32 mouse cellular contexts compared by ENCODE assay signal in genomic region chr5:98844664-98845063, GRCm38 (mm10). TPM values are rescaled to one million over a fixed set of nuclear protein-coding genes. Genes with fewer than 3 reads are reported as not detected.
DNase-seq lines count a peak whose midpoint lies in the region; ATAC-seq and TF ChIP-seq lines count a peak whose summit lies in the region.
"Had no signal": no experiment of that assay in that cellular context is flagged by ENCODE, and none has a peak within 500 bp of the region (broad histone marks: within the 10 kb centered on the region; RNA-seq: fewer than 3 reads in every experiment).

No protein-coding gene starts in this region.

- H3K27ac ChIP-seq in lung, embryonic 16.5 days (ENCODE audit: low read length): 0 out of 2 replicates have a peak overlapping the region, but pooled peaks have one; percentile 66
- no peak overlapping the region for H3K27ac ChIP-seq in hindbrain, embryonic 10.5 days
- H3K27ac ChIP-seq: embryonic facial prominence, embryonic 10.5 days; embryonic facial prominence, embryonic 13.5 days; forebrain, embryonic 12.5 days; forebrain, embryonic 15.5 days; heart, adult 2 months; heart, embryonic 10.5 days; heart, embryonic 13.5 days; hindbrain, embryonic 12.5 days; hindbrain, embryonic 15.5 days had no signal

- TF ChIP-seq POLR2A in lung, adult 2 months (IDR thresholded peaks at IDR 0.05; ENCODE audit: borderline replicate concordance, extremely low read depth, low read depth, low read length): no peak

- H3K4me1 ChIP-seq in lung, adult 2 months (ENCODE audit: control insufficient read depth, insufficient read depth, low read length): peaks cover 2% of the 10 kb centered on the region
- H3K4me1 ChIP-seq in lung, embryonic 16.5 days (replicated peaks; ENCODE audit: control insufficient read depth, insufficient read depth, low read length): peaks cover 8% of the 10 kb centered on the region
- 0 out of 2 replicates have a peak, but pooled peaks cover 4% of the 10 kb centered on the region for H3K4me1 ChIP-seq in hindbrain, embryonic 10.5 days (replicated peaks)
- H3K4me1 ChIP-seq: embryonic facial prominence, embryonic 10.5 days; forebrain, embryonic 12.5 days; forebrain, embryonic 15.5 days; heart, embryonic 10.5 days; heart, embryonic 13.5 days; hindbrain, embryonic 12.5 days; hindbrain, embryonic 15.5 days had no signal

- H3K27me3 ChIP-seq in lung, embryonic 16.5 days (ENCODE audit: control insufficient read depth, insufficient read depth, low read depth, low read length): no peaks in the 10 kb centered on the region
- no peaks in the 10 kb centered on the region for H3K27me3 ChIP-seq in hindbrain, embryonic 10.5 days (ENCODE audit: insufficient read depth, poor library complexity, severe bottlenecking)
- H3K27me3 ChIP-seq: CH12.LX; forebrain, embryonic 12.5 days; forebrain, embryonic 15.5 days; hindbrain, embryonic 12.5 days; hindbrain, embryonic 15.5 days had no signal

- H3K9ac ChIP-seq in lung, embryonic 16.5 days (ENCODE audit: low read length): no peak overlapping the region
- H3K9ac ChIP-seq: embryonic facial prominence, embryonic 13.5 days; forebrain, embryonic 12.5 days; forebrain, embryonic 15.5 days; heart, embryonic 13.5 days; hindbrain, embryonic 12.5 days; hindbrain, embryonic 15.5 days had no signal

- no peaks in the 10 kb centered on the region for H3K36me3 ChIP-seq in lung, embryonic 16.5 days (ENCODE audit: control insufficient read depth, insufficient read depth, low read length)
- H3K36me3 ChIP-seq in hindbrain, embryonic 10.5 days: no peaks in the 10 kb centered on the region
- H3K36me3 ChIP-seq: embryonic facial prominence, embryonic 10.5 days; embryonic facial prominence, embryonic 13.5 days; forebrain, embryonic 12.5 days; forebrain, embryonic 15.5 days; G1E; heart, embryonic 10.5 days; heart, embryonic 13.5 days; hindbrain, embryonic 12.5 days; hindbrain, embryonic 15.5 days had no signal

- ATAC-seq in lung, embryonic 16.5 days (ENCODE audit: low read depth): peak; percentile 92
- ATAC-seq: forebrain, embryonic 15.5 days had no signal

- no peak for TF ChIP-seq CTCF in lung, adult 2 months (IDR thresholded peaks at IDR 0.05; ENCODE audit: insufficient read depth, low read length)

- H3K4me2 ChIP-seq in lung, embryonic 16.5 days (ENCODE audit: low read depth, low read length): no peak overlapping the region
- H3K4me2 ChIP-seq: embryonic facial prominence, embryonic 13.5 days; forebrain, embryonic 12.5 days; forebrain, embryonic 15.5 days; heart, embryonic 13.5 days; hindbrain, embryonic 12.5 days; hindbrain, embryonic 15.5 days had no signal

- DNase-seq in lung, adult 18-20 months: peak; percentile 17 to 32
- DNase-seq in lung, adult 2 months: no peak
- DNase-seq in lung, postnatal 4 days: no peak
- DNase-seq in adipocyte (ENCODE audit: low spot score): peak; percentile 40
- peak; percentile 35 for DNase-seq in lung, postnatal 36 days
- no peak for DNase-seq in testis, postnatal 10 days (ENCODE audit: low spot score)
- DNase-seq in hindbrain, embryonic 10.5 days (ENCODE audit: low spot score): no peak
- DNase-seq: adrenal gland, adult 8-10 months; adrenal gland, postnatal 25 days; B cell, adult 2 months; cerebellum, adult 11-12 months; cerebellum, adult 8-10 months; cerebellum, postnatal 10 days; cerebellum, postnatal 36 days; embryo, embryonic 11 days; gastrocnemius, postnatal 10 days; gastrocnemius, postnatal 36 days; heart, adult 2 months; heart, postnatal 14 days; heart, postnatal 4 days had no signal

- WGBS in lung, adult 2 months: 14% methylated on average over 1 of the region's 1 CpGs
- 13% methylated on average over 1 of the region's 1 CpGs for WGBS in lung, embryonic 16.5 days
- WGBS in hindbrain, embryonic 10.5 days: 87% methylated on average over 1 of the region's 1 CpGs

- H3K9me3 ChIP-seq in lung, embryonic 16.5 days (ENCODE audit: control insufficient read depth, low read length): no peaks in the 10 kb centered on the region
- H3K9me3 ChIP-seq in hindbrain, embryonic 10.5 days: no peaks in the 10 kb centered on the region
- H3K9me3 ChIP-seq: embryonic facial prominence, embryonic 10.5 days; embryonic facial prominence, embryonic 13.5 days; forebrain, embryonic 12.5 days; forebrain, embryonic 15.5 days; heart, embryonic 10.5 days; heart, embryonic 13.5 days; hindbrain, embryonic 12.5 days; hindbrain, embryonic 15.5 days had no signal

- H3K4me3 ChIP-seq in lung, adult 2 months (replicated peaks; ENCODE audit: extremely low read depth, low read depth, low read length): no peak overlapping the region
- H3K4me3 ChIP-seq in lung, embryonic 16.5 days (ENCODE audit: low read length): no peak overlapping the region
- H3K4me3 ChIP-seq in hindbrain, embryonic 10.5 days: no peak overlapping the region
- H3K4me3 ChIP-seq: embryonic facial prominence, embryonic 10.5 days; embryonic facial prominence, embryonic 13.5 days; erythroblast, embryonic 14.5 days; forebrain, embryonic 12.5 days; forebrain, embryonic 15.5 days; heart, adult 2 months; heart, embryonic 10.5 days; heart, embryonic 13.5 days; hindbrain, embryonic 12.5 days; hindbrain, embryonic 15.5 days had no signal

RNA-seq across cellular contexts. Expression of gene Bmp3, which starts 9.6 kb away (rescaled TPM):
- 33.3 and 34.6 TPM in 2 replicates for polyA plus RNA-seq in lung, adult 2 months (2012; rRNA removed)
- 5.5 and 7.3 TPM in 2 replicates for polyA plus RNA-seq in lung, embryonic 16.5 days (2015; fragmentation: Nextera tagmentation; extraction: Ambion mirVana)
- 0.63 and 0.70 TPM in 2 replicates for polyA plus RNA-seq in hindbrain, embryonic 10.5 days (2016; fragmentation: Nextera tagmentation; extraction: Ambion mirVana)
- polyA plus RNA-seq: erythroblast, embryonic 14.5 days; G1E had no signal

Comparison
In these comparisons a context has a peak if more than half of its experiments do, and no peak if none do; other contexts are left out.
1. DNase-seq: peak in lung, adult 18-20 months (2 of 2), adipocyte (single experiment) and lung, postnatal 36 days (single experiment); none in lung, adult 2 months (single experiment), lung, postnatal 4 days (0 of 2), testis, postnatal 10 days (single experiment) and hindbrain, embryonic 10.5 days (single experiment).